Mouse (Mus musculus) hindbrain, embryonic 16.5 days (tissue): Measurements from ENCODE around the gene Junb. TPM values are rescaled to one million over a fixed set of nuclear protein-coding genes. Genes with fewer than 3 reads are reported as not detected.

Source experiments
- ATAC-seq: fragments of 200-750 bp; cut with Nextera tagmentation; 2 replicates; pipeline ENCODE4 v1.8.0; 2017; ENCODE audit warnings: moderate TSS enrichment, moderate library complexity
- H3K27ac ChIP-seq: fragments of 300-500 bp; sonication (generic); 2 replicates; pipeline ENCODE4 v1.5.1; 2014; ENCODE audit warnings: low read depth, mild to moderate bottlenecking, control low read depth, low read length, moderate library complexity
- H3K27me3 ChIP-seq: fragments of 300-500 bp; sonication (generic); replicated peaks from 2 replicates; pipeline ENCODE4 v1.6.1; 2014; ENCODE audit warnings: low read length; ENCODE audit not compliant: control insufficient read depth, insufficient read depth
- H3K36me3 ChIP-seq: fragments of 300-500 bp; sonication (generic); 2 replicates; pipeline ENCODE4 v1.6.1; 2014; ENCODE audit warnings: mild to moderate bottlenecking, low read length, moderate library complexity, mixed read lengths; ENCODE audit not compliant: control insufficient read depth, insufficient read depth
- H3K4me1 ChIP-seq: fragments of 300-500 bp; sonication (generic); 2 replicates; pipeline ENCODE4 v1.6.1; 2014; ENCODE audit warnings: low read depth, low read length; ENCODE audit not compliant: control insufficient read depth, insufficient read depth
- H3K4me2 ChIP-seq: fragments of 300-500 bp; sonication (generic); 2 replicates; pipeline ENCODE4 v1.6.1; 2014; ENCODE audit warnings: mild to moderate bottlenecking, low read length, control low read depth, moderate library complexity
- H3K4me3 ChIP-seq: fragments of 300-500 bp; sonication (generic); 2 replicates; pipeline ENCODE4 v1.5.1; 2014; ENCODE audit warnings: mild to moderate bottlenecking, low read length, control low read depth, moderate library complexity
- H3K9ac ChIP-seq: fragments of 300-500 bp; sonication (generic); 2 replicates; pipeline ENCODE4 v1.6.1; 2014; ENCODE audit warnings: low read depth, mild to moderate bottlenecking, control low read depth, low read length, moderate library complexity
- H3K9me3 ChIP-seq: fragments of 300-500 bp; sonication (generic); 2 replicates; pipeline ENCODE4 v1.6.1; 2014; ENCODE audit warnings: mild to moderate bottlenecking, low read length, moderate library complexity; ENCODE audit not compliant: control insufficient read depth
- WGBS: fragments of 180-500 bp; shearing (Covaris S2); extraction: QIAGEN DNeasy Blood & Tissue Kit; methylation state at CpG from one replicate; pipeline ENCODE4 v1.1.7; 2014; 5-methylcytosine and 5-hydroxymethylcytosine counted together
- polyA plus RNA-seq: library from polyadenylated mRNA; unstranded; fragments of >200 nt; fragmentation: Nextera tagmentation; extraction: Ambion mirVana; gene quantifications from 2 replicates; pipeline ENCODE4 v1.2.1, GENCODE M21; 2015

Gene Junb
- polyA plus RNA-seq, 1 experiment from 2014 or later, result 4.3 TPM

- peaks cover 34% of the 10 kb centered on the region for H3K4me1 ChIP-seq
Observed at GRCm38 (mm10) chr8:84968650-84969049, 9.9 kb downstream of the Junb start.

GRCm38 (mm10) chr8:84967532-84968304 lies 10.8 kb downstream of the Junb start:
- ATAC-seq, result no peak
- Histone ChIP-seq H3K4me2 (no peak overlapping the region), H3K27me3 (no peaks in the 10 kb centered on the region), H3K4me1 (peaks cover 34% of the 10 kb centered on the region), H3K27ac (no peak overlapping the region), H3K4me3 (no peak overlapping the region), H3K9me3 (no peaks in the 10 kb centered on the region), H3K36me3 (peaks cover 8% of the 10 kb centered on the region; the same call in 1 of the 2 replicates), H3K9ac (no peak overlapping the region; the same call in 1 of the 2 replicates)
- WGBS, result 91% methylated on average over 13 of the region's 13 CpGs

More at GRCm38 (mm10) chr8:84968650-84969049, 9.9 kb downstream of the Junb start:
- H3K9ac ChIP-seq, result peak overlapping the region; percentile 92
- H3K4me2 ChIP-seq, result peak overlapping the region; percentile 95
- peaks cover 11% of the 10 kb centered on the region; the same call in 1 of the 2 replicates for H3K36me3 ChIP-seq
- H3K27me3 ChIP-seq, result no peaks in the 10 kb centered on the region
- no peak for ATAC-seq
- H3K27ac ChIP-seq, result peak overlapping the region; percentile 56; the same call in 1 of the 2 replicates
- no peaks in the 10 kb centered on the region for H3K9me3 ChIP-seq
- WGBS, result 26% methylated on average over 2 of the region's 2 CpGs
- H3K4me3 ChIP-seq, result peak overlapping the region; percentile 79

GRCm38 (mm10) chr8:84966603-84967002 lies 11.9 kb downstream of the Junb start:
- no peak overlapping the region; the same call in 1 of the 2 replicates for H3K4me3 ChIP-seq
- peak overlapping the region; percentile 51; the same call in 1 of the 2 replicates for H3K27ac ChIP-seq

GRCm38 (mm10) chr8:84965731-84966291 lies 12.7 kb downstream of the Junb start:
- ATAC-seq, result peak; percentile 85
- WGBS, result 0% methylated on average over 41 of the region's 41 CpGs

More at GRCm38 (mm10) chr8:84966603-84967002, 11.9 kb downstream of the Junb start:
- ATAC-seq, result no peak
- Histone ChIP-seq H3K4me2 (peak overlapping the region; percentile 97), H3K9ac (no peak overlapping the region; the same call in 1 of the 2 replicates), H3K36me3 (peaks cover 4% of the 10 kb centered on the region; the same call in 1 of the 2 replicates), H3K4me1 (peaks cover 34% of the 10 kb centered on the region), H3K27me3 (no peaks in the 10 kb centered on the region), H3K9me3 (no peaks in the 10 kb centered on the region)
- WGBS, result 68% methylated on average over 3 of the region's 3 CpGs

GRCm38 (mm10) chr8:84963952-84964351 lies 14.6 kb downstream of the Junb start:
- H3K9me3 ChIP-seq, result no peaks in the 10 kb centered on the region
- WGBS, result 86% methylated on average over 4 of the region's 4 CpGs
- H3K4me3 ChIP-seq, result no peak overlapping the region
- no peaks in the 10 kb centered on the region for H3K36me3 ChIP-seq
- no peak overlapping the region for H3K27ac ChIP-seq
- no peak overlapping the region for H3K4me2 ChIP-seq
- no peaks in the 10 kb centered on the region for H3K27me3 ChIP-seq
- ATAC-seq, result no peak
- peaks cover 22% of the 10 kb centered on the region for H3K4me1 ChIP-seq
- no peak overlapping the region for H3K9ac ChIP-seq

More at GRCm38 (mm10) chr8:84965731-84966291, 12.7 kb downstream of the Junb start:
- Histone ChIP-seq H3K36me3 (no peaks in the 10 kb centered on the region), H3K9me3 (no peaks in the 10 kb centered on the region), H3K9ac (peak overlapping the region; percentile 76), H3K27ac (peak overlapping the region; percentile 72), H3K4me3 (peak overlapping the region; percentile 69), H3K4me1 (peaks cover 27% of the 10 kb centered on the region), H3K4me2 (peak overlapping the region; percentile 97), H3K27me3 (no peaks in the 10 kb centered on the region)

- ATAC-seq, result no peak
- no peak overlapping the region for H3K27ac ChIP-seq
Observed at GRCm38 (mm10) chr8:84959811-84960210, 18.7 kb downstream of the Junb start.

GRCm38 (mm10) chr8:84956768-84957167 lies 21.8 kb downstream of the Junb start:
- Histone ChIP-seq H3K27ac (no peak overlapping the region), H3K36me3 (peaks cover 2% of the 10 kb centered on the region; the same call in 1 of the 2 replicates), H3K4me1 (no peaks in the 10 kb centered on the region), H3K27me3 (peaks cover 5% of the 10 kb centered on the region; the same call in 1 of the 2 replicates), H3K4me2 (no peak overlapping the region), H3K9ac (no peak overlapping the region), H3K9me3 (no peaks in the 10 kb centered on the region; the same call in 1 of the 2 replicates), H3K4me3 (no peak overlapping the region)
- ATAC-seq, result no peak
- WGBS, result 49% methylated on average over 2 of the region's 2 CpGs

More at GRCm38 (mm10) chr8:84959811-84960210, 18.7 kb downstream of the Junb start:
- H3K27me3 ChIP-seq, result no peaks in the 10 kb centered on the region
- H3K9ac ChIP-seq, result no peak overlapping the region
- WGBS, result 91% methylated on average over 7 of the region's 7 CpGs
- no peak overlapping the region for H3K4me2 ChIP-seq
- H3K9me3 ChIP-seq, result no peaks in the 10 kb centered on the region
- peaks cover 2% of the 10 kb centered on the region; the same call in 1 of the 2 replicates for H3K36me3 ChIP-seq
- no peak overlapping the region for H3K4me3 ChIP-seq
- H3K4me1 ChIP-seq, result peaks cover under 1% of the 10 kb centered on the region

- Histone ChIP-seq H3K36me3 (peaks cover 2% of the 10 kb centered on the region; the same call in 1 of the 2 replicates), H3K9me3 (no peaks in the 10 kb centered on the region; the same call in 1 of the 2 replicates), H3K27me3 (peaks cover 19% of the 10 kb centered on the region), H3K27ac (no peak overlapping the region), H3K4me2 (no peak overlapping the region), H3K4me1 (no peaks in the 10 kb centered on the region), H3K9ac (no peak overlapping the region), H3K4me3 (no peak overlapping the region)
- no peak for ATAC-seq
- 7% methylated on average over 18 of the region's 18 CpGs for WGBS
Observed at GRCm38 (mm10) chr8:84952612-84953255, 25.8 kb downstream of the Junb start.
